Mouse (Mus musculus) hindbrain, embryonic 14.5 days (tissue): ENCODE measurements around the gene Tbl3. TPM values are rescaled to one million over a fixed set of nuclear protein-coding genes. Genes with fewer than 3 reads are reported as not detected.

Experiments used
- ATAC-seq: fragments of 200-750 bp; cut with Nextera tagmentation; 2 replicates; pipeline ENCODE4 v1.8.0; 2017; ENCODE audit warnings: moderate number of reproducible peaks, mild to moderate bottlenecking, moderate TSS enrichment, moderate library complexity; ENCODE audit not compliant: low FRiP score
- DNase-seq: peaks from one replicate; pipeline ENCODE4 v3.0.0-alpha.2; 2015; ENCODE audit warnings: low spot score
- H3K27ac ChIP-seq: fragments of 300-500 bp; sonication (generic); 2 replicates; pipeline ENCODE4 v1.5.1; 2014; ENCODE audit warnings: mild to moderate bottlenecking, moderate library complexity
- H3K27me3 ChIP-seq: fragments of 300-500 bp; sonication (generic); 2 replicates; pipeline ENCODE4 v1.6.1; 2014; ENCODE audit warnings: mild to moderate bottlenecking, low read length, mixed read lengths; ENCODE audit not compliant: control insufficient read depth, insufficient read depth
- H3K36me3 ChIP-seq: fragments of 300-500 bp; sonication (generic); replicated peaks from 2 replicates; pipeline ENCODE4 v1.6.1; 2014; ENCODE audit not compliant: control insufficient read depth, insufficient read depth
- H3K4me1 ChIP-seq: fragments of 300-500 bp; sonication (generic); replicated peaks from 2 replicates; pipeline ENCODE4 v1.6.1; 2014; ENCODE audit warnings: antibody characterized with exemption, low read length, mixed read lengths; ENCODE audit not compliant: control insufficient read depth, insufficient read depth
- H3K4me2 ChIP-seq: fragments of 300-500 bp; sonication (generic); replicated peaks from 2 replicates; pipeline ENCODE4 v1.6.1; 2014; ENCODE audit warnings: mild to moderate bottlenecking, moderate library complexity
- H3K4me3 ChIP-seq: fragments of 300-500 bp; sonication (generic); replicated peaks from 2 replicates; pipeline ENCODE4 v1.5.1; 2014; ENCODE audit warnings: mild to moderate bottlenecking, low read length
- H3K9ac ChIP-seq: fragments of 300-500 bp; sonication (generic); 2 replicates; pipeline ENCODE4 v1.6.1; 2014
- H3K9me3 ChIP-seq: fragments of 300-500 bp; sonication (generic); 2 replicates; pipeline ENCODE4 v1.6.1; 2016; ENCODE audit warnings: low read length; ENCODE audit not compliant: control insufficient read depth
- WGBS: fragments of 180-500 bp; shearing (Covaris S2); extraction: QIAGEN DNeasy Blood & Tissue Kit; methylation state at CpG from one replicate; pipeline ENCODE4 v1.1.7; 2014; 5-methylcytosine and 5-hydroxymethylcytosine counted together
- polyA plus RNA-seq: library from polyadenylated mRNA; unstranded; fragments of >200 nt; fragmentation: Nextera tagmentation; extraction: Ambion mirVana; gene quantifications from 2 replicates; pipeline ENCODE4 v1.2.1, GENCODE M21; 2014

The Tbl3 gene
- polyA plus RNA-seq, 1 experiment from 2014 or later = 58.3 TPM

DNA sequence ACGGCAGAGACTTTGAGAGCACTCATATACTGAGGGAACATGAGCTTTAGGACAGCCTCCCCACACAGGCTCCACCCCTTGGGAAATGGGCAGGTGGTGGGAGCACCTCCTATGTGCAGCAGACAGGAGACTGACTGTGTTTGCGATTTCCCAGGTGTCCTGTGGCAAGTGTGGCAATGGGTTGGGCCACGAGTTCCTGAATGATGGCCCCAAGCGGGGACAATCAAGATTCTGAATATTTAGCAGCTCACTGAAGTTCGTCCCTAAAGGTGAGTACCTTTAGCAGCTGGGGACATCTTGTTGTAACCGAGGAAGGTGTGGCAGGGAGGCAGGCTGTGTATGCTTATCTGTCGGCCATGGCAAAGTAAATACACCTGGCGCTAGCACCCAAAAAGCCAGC, 32.5 kb upstream of the Tbl3 start:
- H3K4me1 ChIP-seq = peaks cover 13% of the 10 kb centered on the region; the same call in 1 of the 2 replicates
- DNase-seq = no peak

DNA sequence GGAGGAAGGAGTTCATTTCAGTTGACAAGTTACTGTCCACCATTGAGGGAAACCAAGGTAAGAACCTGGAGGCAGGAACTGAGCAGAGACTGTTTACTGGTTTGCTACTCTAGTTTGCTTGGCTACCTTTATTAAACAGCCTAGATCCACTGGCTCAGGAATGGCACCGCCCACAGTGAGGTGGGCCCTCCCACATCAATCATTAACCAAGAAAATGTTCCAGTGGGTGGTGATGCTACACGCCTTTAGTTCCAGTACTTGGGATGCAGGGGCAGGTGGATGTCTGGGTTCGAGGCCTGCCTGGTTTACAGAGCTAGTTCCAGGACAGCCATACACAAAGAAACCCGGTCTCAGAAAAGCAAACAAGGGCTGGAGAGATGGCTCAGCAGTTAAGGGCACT, 30.8 kb upstream of the Tbl3 start:
- H3K27me3 ChIP-seq = no peaks in the 10 kb centered on the region
- 0 out of 2 replicates have a peak, but pooled peaks cover 9% of the 10 kb centered on the region for H3K36me3 ChIP-seq
- ATAC-seq (no peak), DNase-seq (no peak)
- peaks cover 13% of the 10 kb centered on the region; the same call in 1 of the 2 replicates for H3K4me1 ChIP-seq
- no peak overlapping the region for H3K4me2 ChIP-seq
- WGBS = 78% methylated on average over 4 of the region's 4 CpGs
- no peak overlapping the region for H3K9ac ChIP-seq
- H3K27ac ChIP-seq = no peak overlapping the region
- H3K9me3 ChIP-seq = no peaks in the 10 kb centered on the region
- no peak overlapping the region for H3K4me3 ChIP-seq

More for the DNA sequence above, 32.5 kb upstream of the Tbl3 start:
- WGBS = 86% methylated on average over 8 of the region's 8 CpGs
- Histone ChIP-seq H3K27me3 (no peaks in the 10 kb centered on the region), H3K4me2 (no peak overlapping the region), H3K36me3 (0 out of 2 replicates have a peak, but pooled peaks cover 9% of the 10 kb centered on the region), H3K27ac (no peak overlapping the region), H3K9me3 (no peaks in the 10 kb centered on the region), H3K4me3 (no peak overlapping the region), H3K9ac (no peak overlapping the region)
- no peak for ATAC-seq

DNA sequence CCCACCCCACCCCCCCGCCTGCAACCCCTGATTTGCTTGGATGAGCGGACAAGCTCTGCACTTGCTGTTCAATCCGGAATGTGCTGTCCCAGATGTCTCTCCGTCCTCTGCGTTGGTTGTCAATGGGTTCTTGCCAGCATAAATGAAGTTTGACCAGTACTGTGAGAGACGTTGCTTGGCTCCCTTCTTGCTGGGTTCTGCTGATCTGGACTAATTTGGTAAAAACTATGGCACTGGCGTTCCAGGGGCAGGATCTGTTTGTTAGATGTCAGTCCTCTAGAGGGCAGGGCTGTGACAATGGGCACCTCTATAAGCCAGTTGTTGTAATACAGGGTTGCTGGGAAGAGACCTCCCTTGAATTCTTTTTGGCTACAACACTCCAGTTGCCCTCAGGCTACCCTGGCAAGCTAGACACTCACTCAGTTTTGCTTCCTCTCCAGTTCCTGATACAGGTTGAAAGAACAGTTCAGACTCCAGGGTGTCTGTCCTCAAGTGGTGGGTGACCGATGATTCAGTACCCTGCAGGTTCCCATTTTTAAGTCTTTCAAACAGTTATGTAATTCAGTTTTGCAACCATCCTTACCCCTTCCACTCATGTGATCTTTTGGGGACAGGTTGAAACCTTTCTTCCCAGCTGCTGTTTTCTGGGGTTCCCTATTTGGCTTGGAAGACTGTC, 29.8 kb upstream of the Tbl3 start:
- H3K9me3 ChIP-seq = no peaks in the 10 kb centered on the region
- peak overlapping the region; percentile 59 for H3K9ac ChIP-seq
- H3K36me3 ChIP-seq = 0 out of 2 replicates have a peak, but pooled peaks cover 9% of the 10 kb centered on the region
- peak overlapping the region; percentile 86 for H3K4me2 ChIP-seq
- 24% methylated on average over 8 of the region's 8 CpGs for WGBS
- H3K4me1 ChIP-seq = peaks cover 13% of the 10 kb centered on the region; the same call in 1 of the 2 replicates
- peak overlapping the region; percentile 53 for H3K4me3 ChIP-seq
- ATAC-seq (no peak), DNase-seq (no peak)
- H3K27me3 ChIP-seq = no peaks in the 10 kb centered on the region
- no peak overlapping the region for H3K27ac ChIP-seq

DNA sequence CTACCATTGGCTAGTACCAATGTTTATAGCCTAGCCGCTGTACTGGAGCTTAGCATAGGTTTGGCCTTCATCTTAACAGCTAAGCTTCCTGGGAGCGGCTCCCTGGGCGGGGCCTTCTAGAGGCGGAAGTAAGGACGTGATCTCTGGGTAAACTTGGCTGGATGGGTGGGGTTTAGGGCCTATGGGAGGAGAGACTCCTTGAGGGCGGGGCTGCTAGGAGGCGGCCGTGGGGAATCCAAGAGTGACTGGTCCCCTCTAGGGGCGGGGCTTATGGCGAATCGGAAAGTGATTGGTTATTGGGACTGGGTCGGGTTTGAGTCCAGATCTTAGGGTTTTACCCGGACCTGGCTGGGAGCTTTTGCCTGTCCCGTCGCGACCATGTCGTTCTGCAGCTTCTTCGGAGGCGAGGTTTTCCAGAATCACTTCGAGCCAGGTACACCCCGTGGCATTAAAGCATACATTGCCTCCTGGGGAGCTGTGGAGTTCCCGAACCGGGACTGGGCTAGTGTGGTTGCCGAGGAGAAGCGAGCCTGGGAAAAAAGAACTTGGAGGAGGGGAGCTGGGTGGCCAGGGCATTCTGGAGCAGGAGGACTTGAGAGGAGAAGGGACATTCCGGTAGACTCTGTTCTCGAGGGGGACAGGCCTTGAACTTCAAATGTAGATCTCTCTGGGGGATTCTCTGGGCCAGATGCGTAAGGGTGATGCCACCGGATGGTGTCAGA, 29.0 kb upstream of the Tbl3 start, which contains the start of gene Msrb1:
Gene Msrb1 (plus strand): TSS at position 313 of the 722 bp plus-strand sequence.
- H3K4me1 ChIP-seq = peaks cover 13% of the 10 kb centered on the region; the same call in 1 of the 2 replicates
- H3K27me3 ChIP-seq = no peaks in the 10 kb centered on the region
- H3K27ac ChIP-seq = peak within 1 kb of the TSS; percentile 59; the same call in 1 of the 2 replicates
- H3K36me3 ChIP-seq = 0 out of 2 replicates have a peak, but pooled peaks cover 9% of the 10 kb centered on the region
- peak within 1 kb of the TSS; percentile 53 for H3K4me3 ChIP-seq
- H3K9ac ChIP-seq = peak within 1 kb of the TSS; percentile 59
- H3K4me2 ChIP-seq = peak within 1 kb of the TSS; percentile 86
- no peaks in the 10 kb centered on the region for H3K9me3 ChIP-seq
- 1% methylated on average over 29 of the region's 29 CpGs for WGBS
- ATAC-seq (peak; percentile 96), DNase-seq (peak; percentile 87)

DNA sequence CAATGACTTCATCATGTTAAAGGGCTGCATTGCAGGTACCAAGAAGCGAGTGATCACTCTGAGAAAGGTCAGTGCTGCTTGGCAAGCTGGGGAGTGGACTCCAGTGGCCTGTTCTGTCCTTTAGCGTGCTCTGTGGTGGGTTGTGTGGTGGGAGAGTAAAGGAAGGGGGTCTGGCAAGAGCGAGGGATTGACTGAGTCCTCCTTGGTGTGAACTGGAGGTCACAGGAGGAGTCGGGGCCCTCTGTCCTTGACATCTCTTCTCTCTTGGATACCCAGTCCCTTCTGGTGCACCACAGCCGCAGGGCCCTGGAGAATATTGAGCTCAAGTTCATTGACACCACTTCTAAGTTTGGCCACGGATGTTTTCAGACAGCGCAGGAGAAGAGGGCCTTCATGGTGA, 28.0 kb upstream of the Tbl3 start:
- ATAC-seq (no peak), DNase-seq (no peak)
- 81% methylated on average over 7 of the region's 7 CpGs for WGBS
- Histone ChIP-seq H3K4me1 (peaks cover 13% of the 10 kb centered on the region; the same call in 1 of the 2 replicates), H3K4me2 (peak overlapping the region; percentile 86), H3K9ac (no peak overlapping the region), H3K27ac (no peak overlapping the region), H3K27me3 (no peaks in the 10 kb centered on the region), H3K36me3 (0 out of 2 replicates have a peak, but pooled peaks cover 9% of the 10 kb centered on the region), H3K4me3 (no peak overlapping the region), H3K9me3 (no peaks in the 10 kb centered on the region)

DNA sequence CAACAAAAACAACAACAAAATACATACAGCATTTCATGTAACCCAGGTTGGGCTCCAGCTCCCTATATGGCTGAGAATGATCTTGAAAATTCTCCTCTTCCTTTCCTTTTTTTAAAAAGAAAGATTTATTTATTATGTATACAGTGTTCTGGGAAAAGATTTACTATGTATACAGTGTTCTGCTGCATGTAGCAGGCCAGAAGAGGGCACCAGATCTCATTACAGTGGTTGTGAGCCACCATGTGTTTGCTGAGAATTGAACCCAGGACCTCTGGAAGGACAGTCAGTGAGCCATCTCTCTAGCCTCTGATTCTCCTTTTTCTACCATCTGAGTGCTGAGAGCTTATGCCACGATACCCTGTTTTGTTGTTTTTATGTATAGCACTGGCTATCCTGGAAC, 27.1 kb upstream of the Tbl3 start:
- 85% methylated on average over 1 of the region's 1 CpGs for WGBS
- Histone ChIP-seq H3K4me2 (no peak overlapping the region), H3K27ac (no peak overlapping the region), H3K9ac (no peak overlapping the region), H3K4me1 (peaks cover 13% of the 10 kb centered on the region; the same call in 1 of the 2 replicates), H3K4me3 (no peak overlapping the region), H3K27me3 (no peaks in the 10 kb centered on the region), H3K9me3 (no peaks in the 10 kb centered on the region), H3K36me3 (0 out of 2 replicates have a peak, but pooled peaks cover under 1% of the 10 kb centered on the region)
- DNase-seq (no peak), ATAC-seq (no peak)

DNA sequence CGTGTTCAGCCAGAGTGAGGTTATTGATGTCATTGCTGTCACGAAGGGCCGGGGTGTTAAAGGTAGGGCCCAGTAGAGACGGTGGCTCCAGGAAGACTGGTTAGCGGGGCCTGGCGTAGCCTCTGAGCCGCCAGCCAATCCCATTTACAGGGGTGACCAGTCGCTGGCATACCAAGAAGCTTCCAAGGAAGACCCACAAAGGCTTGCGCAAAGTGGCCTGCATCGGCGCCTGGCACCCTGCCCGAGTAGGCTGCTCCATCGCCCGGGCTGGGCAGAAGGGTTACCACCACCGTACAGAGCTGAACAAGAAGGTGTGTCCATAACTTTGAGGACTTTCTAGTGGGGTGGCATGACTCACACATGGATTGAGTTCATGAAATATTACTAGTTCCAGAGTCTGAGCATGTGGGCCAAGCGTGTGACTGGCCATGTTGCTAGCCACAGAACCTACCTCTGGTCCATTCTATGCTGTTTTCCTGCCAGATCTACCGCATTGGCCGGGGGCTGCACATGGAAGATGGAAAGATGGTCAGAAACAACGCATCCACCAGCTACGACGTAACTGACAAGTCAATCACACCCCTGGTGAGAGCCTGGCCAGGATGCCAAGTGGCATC, 26.1 kb upstream of the Tbl3 start:
- Histone ChIP-seq H3K9me3 (no peaks in the 10 kb centered on the region), H3K4me3 (no peak overlapping the region), H3K4me2 (no peak overlapping the region), H3K36me3 (no peaks in the 10 kb centered on the region), H3K9ac (no peak overlapping the region), H3K27ac (no peak overlapping the region), H3K4me1 (peaks cover 13% of the 10 kb centered on the region; the same call in 1 of the 2 replicates), H3K27me3 (no peaks in the 10 kb centered on the region)
- WGBS = 89% methylated on average over 21 of the region's 21 CpGs
- DNase-seq (no peak), ATAC-seq (no peak)

DNA sequence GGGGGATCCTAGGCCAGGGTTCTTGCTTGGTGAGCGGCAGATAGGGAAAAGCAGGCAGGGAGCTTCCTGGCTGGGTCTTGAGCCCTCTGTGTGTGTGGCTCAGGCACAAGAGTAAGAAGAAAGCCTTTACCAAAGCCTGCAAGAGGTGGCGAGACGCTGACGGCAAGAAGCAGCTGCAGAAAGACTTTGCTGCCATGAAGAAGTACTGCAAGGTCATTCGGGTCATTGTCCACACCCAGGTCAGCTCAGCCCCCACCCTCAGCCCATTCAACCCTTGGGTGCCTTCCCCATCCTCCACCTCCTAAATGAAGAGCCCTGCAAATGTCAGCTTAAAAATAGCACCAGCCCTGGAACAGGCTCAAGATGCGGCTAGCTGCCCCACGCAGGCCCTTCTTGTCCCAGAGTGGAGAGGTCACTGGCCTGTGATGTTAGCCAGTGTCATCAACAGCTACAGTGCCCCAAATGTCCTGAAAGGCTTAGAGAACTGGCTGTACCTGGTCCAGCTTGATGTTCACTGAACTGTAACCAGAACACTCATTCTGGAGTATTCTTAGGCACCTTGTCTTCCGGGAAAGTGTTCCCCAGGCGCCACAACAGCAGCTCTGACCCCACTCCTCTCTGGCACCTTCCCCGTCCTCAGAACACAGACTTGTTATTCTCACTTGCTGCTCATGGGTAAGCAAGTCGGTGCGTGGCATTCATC, 24.9 kb upstream of the Tbl3 start:
- no peak overlapping the region for H3K9ac ChIP-seq
- H3K9me3 ChIP-seq = no peaks in the 10 kb centered on the region
- H3K27ac ChIP-seq = no peak overlapping the region
- ATAC-seq (no peak), DNase-seq (no peak)
- WGBS = 78% methylated on average over 12 of the region's 12 CpGs
- H3K4me1 ChIP-seq = peaks cover 13% of the 10 kb centered on the region; the same call in 1 of the 2 replicates
- no peaks in the 10 kb centered on the region for H3K36me3 ChIP-seq
- no peak overlapping the region for H3K4me3 ChIP-seq
- no peak overlapping the region for H3K4me2 ChIP-seq
- no peaks in the 10 kb centered on the region for H3K27me3 ChIP-seq
